Mouse (Mus musculus) ES-Bruce4 (cell line): ENCODE results near the gene Lrch4.

Source experiments
- CTCF ChIP-seq: IDR thresholded peaks from one replicate; pipeline ENCODE4 v1.8.1; 2011; ENCODE audit warnings: low read depth, low read length
- EP300 ChIP-seq: IDR thresholded peaks from 2 replicates; pipeline ENCODE4 v1.6.1; 2011; ENCODE audit warnings: low read depth, low read length; ENCODE audit not compliant: insufficient read depth

GRCm38 (mm10) chr5:137673015-137673414 lies 44.1 kb downstream of the Lrch4 start:
- TF ChIP-seq EP300 (no peak), CTCF (no peak)
